Mouse (Mus musculus) kidney, embryonic 16.5 days (tissue): ENCODE measurements around the gene B4galnt4. TPM values are rescaled to one million over a fixed set of nuclear protein-coding genes. Genes with fewer than 3 reads are reported as not detected.

ENCODE experiments used
- ATAC-seq: fragments of 200-750 bp; cut with Nextera tagmentation; 2 replicates; pipeline ENCODE4 v1.8.0; 2017; ENCODE audit warnings: moderate TSS enrichment; ENCODE audit not compliant: low FRiP score, low TSS enrichment
- H3K27ac ChIP-seq: fragments of 300-500 bp; sonication (generic); 2 replicates; pipeline ENCODE4 v1.5.1; 2014; ENCODE audit warnings: low read length
- H3K27me3 ChIP-seq: fragments of 300-500 bp; sonication (generic); 2 replicates; pipeline ENCODE4 v1.6.1; 2014; ENCODE audit warnings: low read length, control low read depth, mixed read lengths; ENCODE audit not compliant: insufficient read depth
- H3K36me3 ChIP-seq: fragments of 300-500 bp; sonication (generic); 2 replicates; pipeline ENCODE4 v1.6.1; 2014; ENCODE audit warnings: low read length, control low read depth, mixed read lengths; ENCODE audit not compliant: insufficient read depth
- H3K4me1 ChIP-seq: fragments of 300-500 bp; sonication (generic); 2 replicates; pipeline ENCODE4 v1.6.1; 2014; ENCODE audit warnings: low read length, control low read depth, mixed read lengths; ENCODE audit not compliant: insufficient read depth
- H3K4me2 ChIP-seq: fragments of 300-500 bp; sonication (generic); replicated peaks from 2 replicates; pipeline ENCODE4 v1.6.1; 2014; ENCODE audit warnings: low read depth, low read length
- H3K4me3 ChIP-seq: fragments of 300-500 bp; sonication (generic); 2 replicates; pipeline ENCODE4 v1.5.1; 2014; ENCODE audit warnings: mild to moderate bottlenecking, low read length
- H3K9ac ChIP-seq: fragments of 300-500 bp; sonication (generic); replicated peaks from 2 replicates; pipeline ENCODE4 v1.6.1; 2014; ENCODE audit warnings: low read length
- H3K9me3 ChIP-seq: fragments of 300-500 bp; sonication (generic); 2 replicates; pipeline ENCODE4 v1.6.1; 2016; ENCODE audit warnings: low read length, control low read depth
- WGBS: fragments of 180-500 bp; shearing (Covaris S2); extraction: QIAGEN DNeasy Blood & Tissue Kit; methylation state at CpG from one replicate; pipeline ENCODE4 v1.1.7; 2014; 5-methylcytosine and 5-hydroxymethylcytosine counted together
- polyA plus RNA-seq: library from polyadenylated mRNA; unstranded; fragments of >200 nt; fragmentation: Nextera tagmentation; extraction: Ambion mirVana; gene quantifications from 2 replicates; pipeline ENCODE4 v1.2.1, GENCODE M21; 2015

B4galnt4 gene
- polyA plus RNA-seq, 1 experiment from 2014 or later: 13.9 TPM

DNA sequence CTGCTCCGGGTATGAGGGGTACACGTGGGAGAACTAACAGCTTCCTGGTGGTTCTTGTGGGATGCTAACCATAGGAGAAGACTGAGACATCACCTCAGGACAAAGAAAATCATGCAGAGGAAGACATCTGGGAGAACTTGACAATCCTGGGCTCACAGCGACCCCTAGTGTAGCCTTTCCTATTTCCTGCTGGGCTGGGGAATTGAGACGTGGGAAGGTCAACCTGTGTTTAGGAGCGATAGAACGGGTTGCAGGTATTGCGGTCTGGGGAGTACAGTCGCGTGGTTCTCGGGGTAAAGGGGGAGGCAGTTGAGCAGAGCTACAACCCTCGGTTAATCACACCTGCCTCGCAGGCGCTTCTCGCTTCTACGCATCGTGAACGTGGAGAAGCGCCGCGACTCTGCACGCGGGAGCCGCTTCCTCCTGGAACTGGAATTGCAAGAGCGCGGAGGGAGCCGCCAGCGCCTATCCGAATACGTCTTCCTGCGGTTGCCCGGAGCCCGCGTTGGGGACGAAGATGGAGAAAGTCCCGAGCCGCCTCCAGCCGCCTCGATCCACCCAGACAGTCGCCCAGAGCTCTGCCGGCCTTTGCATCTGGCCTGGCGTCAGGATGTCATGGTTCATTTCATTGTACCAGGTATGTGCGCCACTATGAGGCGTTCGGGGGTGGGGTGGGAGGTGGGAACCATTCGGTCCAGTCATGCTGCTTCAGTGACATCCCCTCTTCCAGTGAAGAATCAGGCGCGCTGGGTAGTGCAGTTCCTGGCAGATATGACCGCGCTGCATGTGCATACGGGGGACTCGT lies 9.4 kb downstream of the B4galnt4 start:
- H3K36me3 ChIP-seq: no peaks in the 10 kb centered on the region; the same call in 1 of the 2 replicates
- WGBS: under 1% methylated on average over 51 of the region's 51 CpGs
- peak; percentile 7; the same call in 1 of the 2 replicates for ATAC-seq
- H3K27me3 ChIP-seq: peaks cover 19% of the 10 kb centered on the region
- H3K4me3 ChIP-seq: peak overlapping the region; percentile 49
- no peaks in the 10 kb centered on the region for H3K9me3 ChIP-seq
- H3K9ac ChIP-seq: peak overlapping the region; percentile 64
- H3K27ac ChIP-seq: no peak overlapping the region
- H3K4me2 ChIP-seq: peak overlapping the region; percentile 93
- peaks cover 13% of the 10 kb centered on the region for H3K4me1 ChIP-seq

DNA sequence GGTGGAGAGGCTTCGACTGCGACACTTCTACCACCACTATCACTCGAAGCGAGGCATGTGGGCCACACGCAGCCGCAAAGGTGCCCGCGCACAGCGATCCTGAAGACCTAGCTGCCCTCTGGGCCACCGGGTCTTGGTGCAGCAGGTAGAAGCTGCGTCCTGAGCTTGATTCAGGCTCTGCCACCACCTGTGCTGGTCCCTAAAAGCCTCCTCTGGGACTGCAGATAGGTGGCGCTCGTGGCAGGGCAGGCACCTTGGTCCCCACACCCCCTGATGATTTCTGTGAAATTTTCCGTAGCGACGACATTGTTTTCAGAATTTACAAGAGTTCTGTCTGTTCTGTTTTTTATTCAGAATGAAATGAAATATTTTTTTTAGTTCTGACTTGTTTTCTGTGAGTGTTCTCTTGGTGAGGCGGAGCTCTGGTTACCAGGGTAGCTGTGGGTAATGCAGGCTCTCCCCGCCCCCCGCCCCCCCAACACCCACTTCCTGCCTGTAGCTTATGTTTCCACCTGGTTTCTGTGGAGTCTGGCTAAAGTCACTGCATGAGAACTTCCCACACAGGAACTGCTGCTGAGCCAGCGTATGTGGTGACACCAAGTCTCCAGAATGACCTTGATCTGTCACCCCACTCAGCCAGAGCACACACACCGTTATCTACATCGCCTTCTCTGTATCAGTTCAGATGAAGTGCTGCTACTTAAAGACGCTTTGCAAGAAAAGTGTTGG lies 11.3 kb downstream of the B4galnt4 start:
- no peaks in the 10 kb centered on the region for H3K36me3 ChIP-seq
- H3K9me3 ChIP-seq: no peaks in the 10 kb centered on the region
- H3K9ac ChIP-seq: no peak overlapping the region
- H3K4me2 ChIP-seq: peak overlapping the region; percentile 23; the same call in 1 of the 2 replicates
- no peak overlapping the region for H3K4me3 ChIP-seq
- no peak overlapping the region for H3K27ac ChIP-seq
- H3K4me1 ChIP-seq: peaks cover 13% of the 10 kb centered on the region
- 0 out of 2 replicates have a peak, but pooled peaks have one; percentile 17 for ATAC-seq
- H3K27me3 ChIP-seq: peaks cover 19% of the 10 kb centered on the region
- WGBS: 28% methylated on average over 23 of the region's 23 CpGs

DNA sequence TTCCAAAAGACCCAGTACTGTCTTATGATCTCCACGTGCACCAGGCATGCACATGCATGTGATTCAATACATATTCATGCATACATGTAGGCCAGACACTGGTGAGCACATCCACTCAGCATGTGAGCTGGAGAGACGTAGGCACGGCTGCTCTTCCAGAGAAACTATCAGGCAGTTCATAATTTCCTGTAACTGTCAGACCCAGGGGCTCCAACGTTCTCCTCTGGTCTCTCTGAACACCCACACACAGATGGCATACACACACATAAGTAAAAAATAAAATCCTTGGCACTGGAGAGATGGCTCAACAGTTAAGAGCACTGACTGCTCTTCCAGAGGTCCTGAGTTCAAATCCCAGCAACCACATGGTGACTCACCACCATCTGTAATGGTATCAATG lies 12.9 kb downstream of the B4galnt4 start:
- peaks cover 19% of the 10 kb centered on the region for H3K27me3 ChIP-seq
- no peak overlapping the region for H3K4me2 ChIP-seq
- H3K36me3 ChIP-seq: no peaks in the 10 kb centered on the region
- H3K4me3 ChIP-seq: no peak overlapping the region
- ATAC-seq: no peak
- peaks cover 13% of the 10 kb centered on the region for H3K4me1 ChIP-seq
- no peak overlapping the region for H3K9ac ChIP-seq
- no peak overlapping the region for H3K27ac ChIP-seq
- H3K9me3 ChIP-seq: no peaks in the 10 kb centered on the region
- WGBS: 75% methylated on average over 4 of the region's 4 CpGs

DNA sequence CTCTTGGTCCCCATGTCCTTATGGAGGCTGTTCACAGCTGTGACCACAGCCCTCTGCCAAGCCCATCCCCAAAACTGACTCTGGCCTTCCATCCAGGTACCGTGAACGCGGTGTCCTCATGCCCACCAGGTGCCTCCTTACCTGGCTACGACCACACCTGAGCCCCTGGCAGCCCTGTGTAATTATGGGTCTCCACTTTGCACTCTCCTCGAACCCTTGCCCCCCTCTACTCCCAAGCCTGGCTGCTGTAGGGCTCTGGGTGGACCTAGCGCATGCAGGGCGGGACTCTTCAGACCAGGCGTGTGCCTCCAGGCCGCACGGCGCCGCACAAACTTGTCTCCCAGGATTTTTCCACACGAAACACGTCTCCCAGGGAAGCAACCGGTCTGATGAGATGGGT lies 16.9 kb downstream of the B4galnt4 start, which contains the start of gene Pkp3:
Gene Pkp3 (plus strand): TSS at position 378 of the 400 bp plus-strand sequence.
- no peak for ATAC-seq
- H3K4me3 ChIP-seq: no peak within 1 kb of the TSS

DNA sequence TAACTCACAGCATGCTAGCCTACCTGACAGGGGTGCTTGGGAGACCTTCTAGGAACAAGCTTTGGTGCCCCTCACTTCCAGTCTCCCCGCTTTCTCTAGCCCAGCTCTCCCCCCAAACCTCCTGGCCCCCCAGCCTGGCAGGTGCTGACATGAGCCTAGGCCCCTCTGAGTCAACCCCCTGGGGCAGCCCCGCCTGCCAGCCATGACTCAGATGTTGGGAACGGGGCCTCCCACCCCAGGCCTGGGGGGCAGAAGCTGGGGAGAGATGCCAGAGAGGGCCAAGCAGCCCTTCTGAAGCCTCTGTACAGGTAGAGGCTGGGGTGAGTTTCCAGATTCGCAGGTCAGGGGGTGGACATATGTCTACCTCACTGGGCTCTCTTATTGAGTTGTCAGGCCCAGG lies 18.0 kb downstream of the B4galnt4 start:
- no peak overlapping the region for H3K27ac ChIP-seq

More for the DNA sequence above, 16.9 kb downstream of the B4galnt4 start, which contains the start of gene Pkp3:
- no peaks in the 10 kb centered on the region for H3K9me3 ChIP-seq
- 90% methylated on average over 15 of the region's 15 CpGs for WGBS
- H3K27ac ChIP-seq: no peak within 1 kb of the TSS
- no peaks in the 10 kb centered on the region; the same call in 1 of the 2 replicates for H3K4me1 ChIP-seq
- H3K27me3 ChIP-seq: 0 out of 2 replicates have a peak, but pooled peaks cover 3% of the 10 kb centered on the region
- no peak within 1 kb of the TSS for H3K9ac ChIP-seq
- H3K36me3 ChIP-seq: no peaks in the 10 kb centered on the region
- H3K4me2 ChIP-seq: no peak within 1 kb of the TSS

DNA sequence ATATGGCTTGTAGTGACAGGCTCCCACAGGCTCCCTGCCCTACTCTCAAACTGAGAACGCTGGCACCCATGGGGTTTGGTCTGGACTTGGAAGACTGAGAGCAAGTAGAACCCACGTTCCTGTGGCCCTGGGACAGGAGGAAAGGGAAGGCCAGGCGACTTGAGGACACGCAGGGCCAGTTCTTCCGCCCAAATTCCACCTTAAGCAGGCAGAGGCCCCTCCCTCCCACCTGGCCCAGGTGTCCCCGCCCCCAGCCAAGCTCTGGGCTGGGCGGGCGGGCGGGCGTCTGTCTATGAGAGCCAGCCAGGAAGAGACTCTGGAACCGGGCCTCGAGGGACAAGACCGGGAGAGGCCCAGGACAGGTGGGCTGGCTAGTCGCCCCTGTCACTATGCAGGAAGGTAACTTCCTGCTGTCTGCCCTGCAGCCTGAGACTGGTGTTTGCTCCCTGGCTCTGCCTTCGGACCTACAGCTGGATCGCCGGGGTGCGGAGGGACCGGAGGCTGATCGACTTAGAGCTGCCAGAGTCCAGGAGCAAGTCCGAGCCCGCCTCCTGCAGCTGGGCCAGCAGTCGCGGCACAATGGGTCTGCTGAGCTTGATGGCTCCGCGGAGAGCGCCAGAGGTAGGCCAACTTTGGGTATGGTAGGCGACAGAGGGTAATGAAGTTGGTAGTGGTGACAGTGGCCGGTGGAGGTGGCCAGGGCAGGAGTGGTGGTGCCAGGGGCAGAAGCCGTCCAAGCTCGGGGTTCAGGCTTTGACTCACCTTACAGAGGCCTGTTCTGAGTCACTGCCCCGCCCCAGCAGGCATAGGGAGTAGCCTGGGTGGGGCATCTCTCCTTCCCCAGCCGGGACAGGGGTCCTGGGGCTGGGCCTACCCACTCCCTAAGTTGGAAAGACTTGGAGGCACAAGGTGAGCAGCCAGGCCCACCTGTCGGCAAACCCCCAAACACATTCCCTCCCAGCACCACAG lies 18.9 kb downstream of the B4galnt4 start:
- H3K27ac ChIP-seq: no peak overlapping the region
- no peaks in the 10 kb centered on the region; the same call in 1 of the 2 replicates for H3K4me1 ChIP-seq
- peak overlapping the region; percentile 49 for H3K4me2 ChIP-seq
- 21% methylated on average over 34 of the region's 34 CpGs for WGBS
- peak overlapping the region; percentile 61 for H3K9ac ChIP-seq
- peak overlapping the region; percentile 32 for H3K4me3 ChIP-seq
- 0 out of 2 replicates have a peak, but pooled peaks cover 3% of the 10 kb centered on the region for H3K27me3 ChIP-seq
- H3K9me3 ChIP-seq: no peaks in the 10 kb centered on the region; the same call in 1 of the 2 replicates
- ATAC-seq: peak; percentile 46; the same call in 1 of the 2 replicates
- no peaks in the 10 kb centered on the region for H3K36me3 ChIP-seq

More for the DNA sequence above, 18.0 kb downstream of the B4galnt4 start:
- Histone ChIP-seq H3K9me3 (no peaks in the 10 kb centered on the region; the same call in 1 of the 2 replicates), H3K4me3 (no peak overlapping the region), H3K36me3 (no peaks in the 10 kb centered on the region), H3K27me3 (0 out of 2 replicates have a peak, but pooled peaks cover 3% of the 10 kb centered on the region), H3K4me1 (no peaks in the 10 kb centered on the region; the same call in 1 of the 2 replicates), H3K9ac (no peak overlapping the region; the same call in 1 of the 2 replicates), H3K4me2 (no peak overlapping the region)
- no peak for ATAC-seq
- WGBS: 76% methylated on average over 4 of the region's 4 CpGs

DNA sequence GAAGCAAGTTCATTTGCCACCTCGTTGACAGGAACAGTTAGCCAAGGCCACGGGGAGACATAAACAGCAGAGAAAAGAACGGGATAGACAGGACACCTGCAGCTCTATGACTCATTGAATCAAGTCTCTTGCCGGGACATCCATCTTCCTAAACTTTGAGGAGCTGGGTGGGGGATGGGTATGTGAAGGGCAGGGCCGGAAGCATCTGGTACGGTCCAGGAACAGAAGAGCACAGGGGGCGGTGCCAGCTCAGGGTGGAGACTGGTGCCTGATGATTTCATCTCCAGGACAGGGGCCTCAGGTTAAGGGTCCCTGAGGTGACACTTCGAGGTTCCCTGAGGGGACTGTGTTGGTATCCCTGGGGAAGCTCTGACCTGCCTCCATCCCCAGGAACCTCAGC lies 27.0 kb downstream of the B4galnt4 start:
- no peak overlapping the region for H3K4me3 ChIP-seq
- H3K4me1 ChIP-seq: peaks cover 9% of the 10 kb centered on the region
- H3K27me3 ChIP-seq: peaks cover 20% of the 10 kb centered on the region
- no peaks in the 10 kb centered on the region; the same call in 1 of the 2 replicates for H3K9me3 ChIP-seq
- 34% methylated on average over 8 of the region's 8 CpGs for WGBS
- no peak for ATAC-seq
- no peak overlapping the region for H3K27ac ChIP-seq
- no peaks in the 10 kb centered on the region for H3K36me3 ChIP-seq
- no peak overlapping the region for H3K9ac ChIP-seq
- H3K4me2 ChIP-seq: no peak overlapping the region

DNA sequence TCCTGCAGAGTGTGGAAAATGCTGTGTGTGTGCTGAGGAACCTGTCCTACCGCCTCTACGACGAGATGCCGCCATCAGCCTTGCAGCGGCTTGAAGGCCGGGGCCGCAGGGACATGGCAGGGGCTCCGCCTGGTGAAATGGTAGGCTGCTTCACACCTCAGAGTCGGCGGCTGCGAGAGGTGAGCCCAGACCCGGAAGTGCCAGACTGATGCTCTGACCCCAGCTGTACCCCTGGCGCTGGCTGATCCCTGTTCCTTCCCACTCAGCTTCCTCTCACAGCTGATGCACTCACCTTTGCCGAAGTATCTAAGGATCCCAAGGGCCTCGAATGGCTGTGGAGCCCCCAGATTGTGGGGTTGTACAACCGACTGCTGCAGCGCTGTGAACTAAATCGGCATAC lies 27.6 kb downstream of the B4galnt4 start:
- peak overlapping the region; percentile 14; the same call in 1 of the 2 replicates for H3K4me2 ChIP-seq
- WGBS: 15% methylated on average over 18 of the region's 18 CpGs
- no peaks in the 10 kb centered on the region for H3K9me3 ChIP-seq

DNA sequence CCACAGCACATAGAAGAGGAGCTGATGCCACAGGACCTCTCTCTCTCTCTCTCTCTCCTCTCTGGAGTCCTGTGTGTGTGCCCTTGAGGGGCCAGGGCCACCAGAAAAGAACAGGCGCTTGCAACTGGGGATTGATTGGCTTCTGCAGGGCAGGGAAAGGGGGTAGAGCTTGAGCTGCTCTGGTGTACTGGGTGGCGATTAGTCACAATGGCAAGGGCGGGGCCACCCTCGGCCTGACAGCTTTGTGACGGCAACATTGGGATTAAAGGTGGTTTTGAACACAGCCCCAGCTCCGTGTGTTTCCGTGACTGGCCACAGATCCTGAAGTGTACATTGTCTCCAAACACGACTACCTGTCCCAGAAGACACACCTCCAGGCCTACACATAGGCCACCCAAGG lies 29.3 kb downstream of the B4galnt4 start:
- Histone ChIP-seq H3K9ac (no peak overlapping the region), H3K36me3 (no peaks in the 10 kb centered on the region), H3K4me1 (peaks cover 18% of the 10 kb centered on the region), H3K27ac (no peak overlapping the region), H3K4me2 (no peak overlapping the region), H3K27me3 (peaks cover 20% of the 10 kb centered on the region), H3K4me3 (no peak overlapping the region), H3K9me3 (no peaks in the 10 kb centered on the region)
- no peak for ATAC-seq
- WGBS: 70% methylated on average over 8 of the region's 8 CpGs

More for the DNA sequence above, 27.6 kb downstream of the B4galnt4 start:
- H3K4me1 ChIP-seq: peaks cover 9% of the 10 kb centered on the region
- H3K4me3 ChIP-seq: no peak overlapping the region
- H3K36me3 ChIP-seq: no peaks in the 10 kb centered on the region
- H3K27ac ChIP-seq: no peak overlapping the region
- no peak overlapping the region for H3K9ac ChIP-seq
- H3K27me3 ChIP-seq: peaks cover 20% of the 10 kb centered on the region
- no peak for ATAC-seq
